Mouse (Mus musculus): ENCODE results near the gene Cryl1. TPM values are rescaled to one million over a fixed set of nuclear protein-coding genes. Genes with fewer than 3 reads are reported as not detected.

Gene Cryl1
- polyA plus RNA-seq (2015; fragmentation: Illumina TruSeq; extraction: RNeasy Lipid Tissue Mini Kit (QIAGEN cat#74804); ENCODE audit: insufficient read depth, low read depth, low replicate concordance) = 5.6 TPM

GRCm38 (mm10) chr14:57398065-57398757 is at the start of gene Cryl1:
Gene Cryl1, minus strand, starts transcription at chr14:57398529.

DNA sequence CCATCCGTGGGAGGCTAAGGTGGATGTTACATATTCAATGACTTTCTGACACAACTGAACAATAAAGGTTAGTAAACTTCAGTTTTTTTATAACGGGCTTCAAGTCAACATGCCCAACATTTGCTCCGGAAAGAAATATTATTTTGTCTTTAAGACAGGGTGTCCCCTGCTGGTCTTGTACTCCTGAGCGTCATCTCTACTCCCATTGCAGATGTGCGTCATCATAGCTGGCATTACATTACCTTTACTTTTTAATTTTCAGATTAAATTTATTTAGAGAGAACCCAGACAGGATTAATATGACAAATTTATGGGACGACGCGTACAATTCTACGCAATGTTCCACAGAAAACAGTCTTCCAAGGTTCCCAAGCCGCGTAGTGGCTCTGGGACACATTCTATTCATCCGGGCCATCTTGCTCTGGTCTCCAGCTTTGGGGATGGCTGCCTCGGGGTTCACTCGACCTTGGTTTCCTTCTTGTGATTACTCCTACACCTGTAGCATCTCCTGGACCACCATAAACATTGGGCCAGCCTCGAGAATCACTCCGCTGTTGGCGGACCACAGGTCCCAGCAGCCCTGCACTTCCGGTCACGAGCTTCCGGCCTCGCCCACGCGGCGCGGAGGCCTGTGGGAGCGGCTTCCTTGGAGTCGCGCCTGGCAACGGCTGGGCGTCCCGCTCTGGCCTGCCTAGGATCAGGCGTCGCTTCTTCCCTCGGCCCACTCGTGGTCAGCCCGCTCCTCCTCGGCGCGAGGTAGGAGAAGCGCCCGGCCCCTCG is 25.3 kb upstream of the Cryl1 start, which contains the start of gene Ift88:
TSS of gene Ift88 (plus strand) at position 631 of the 780 bp plus-strand sequence.

Other genes with a start within 250 kb of the Cryl1 start
- gene Ift88, start 25.5 kb upstream of the Cryl1 start, polyA plus RNA-seq (2015; fragmentation: Illumina TruSeq; extraction: RNeasy Lipid Tissue Mini Kit (QIAGEN cat#74804); ENCODE audit: insufficient read depth, low read depth, low replicate concordance) = 3.2 TPM
- 1.8 TPM for gene Il17d, start 126.2 kb upstream of the Cryl1 start, polyA plus RNA-seq (2015; fragmentation: Illumina TruSeq; extraction: RNeasy Lipid Tissue Mini Kit (QIAGEN cat#74804); ENCODE audit: insufficient read depth, low read depth, low replicate concordance)
- 4.7 TPM for gene Eef1akmt1, start 173.1 kb upstream of the Cryl1 start, polyA plus RNA-seq (2015; fragmentation: Illumina TruSeq; extraction: RNeasy Lipid Tissue Mini Kit (QIAGEN cat#74804); ENCODE audit: insufficient read depth, low read depth, low replicate concordance)

All from pancreas, adult 10 weeks (tissue).